Mouse (Mus musculus): ENCODE measurements around the gene Ap2s1. TPM values are rescaled to one million over a fixed set of nuclear protein-coding genes. Genes with fewer than 3 reads are reported as not detected.
"Not testable (repeated sequence)": the region's sequence is repeated elsewhere in the genome, so short reads cannot be mapped to it uniquely, and the experiment has no call there.

Gene Ap2s1
- 309 and 356 TPM in 2 replicates for polyA plus RNA-seq (2012; rRNA removed)

DNA sequence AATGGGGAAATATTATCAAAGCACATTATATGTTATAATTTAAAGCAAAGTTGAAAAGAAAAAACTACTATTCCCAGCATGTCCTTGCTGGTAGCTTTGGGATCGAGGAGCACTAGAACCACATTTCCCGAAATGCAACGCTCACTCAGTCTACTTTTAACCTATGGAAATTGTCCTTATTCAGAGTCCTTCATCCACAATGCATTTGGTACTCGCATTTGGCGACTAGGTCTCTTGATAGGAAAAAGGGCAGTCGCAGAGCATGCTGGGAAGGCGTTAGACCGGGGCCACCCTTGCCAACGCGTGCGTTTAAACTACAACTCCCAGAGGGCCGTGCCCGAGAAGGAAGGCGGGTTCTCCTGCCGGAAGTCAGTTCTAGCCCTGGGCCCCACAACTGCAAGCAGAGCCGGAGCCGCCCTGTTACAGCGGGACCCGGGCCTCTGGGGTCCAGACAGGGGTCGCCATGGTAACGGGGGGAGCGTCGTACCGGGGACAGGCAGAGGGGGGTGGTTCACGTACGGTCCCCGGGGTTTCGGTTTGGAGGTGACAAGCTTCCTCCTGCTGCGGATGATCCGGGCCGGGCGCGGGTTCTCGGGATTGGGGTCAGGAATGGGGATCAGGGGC lies at the start of gene Ap2s1:
Gene Ap2s1, plus strand, starts transcription at position 338 of the 624 bp plus-strand sequence.
- peak; percentile 97 for DNase-seq (ENCODE audit: low read depth)

DNA sequence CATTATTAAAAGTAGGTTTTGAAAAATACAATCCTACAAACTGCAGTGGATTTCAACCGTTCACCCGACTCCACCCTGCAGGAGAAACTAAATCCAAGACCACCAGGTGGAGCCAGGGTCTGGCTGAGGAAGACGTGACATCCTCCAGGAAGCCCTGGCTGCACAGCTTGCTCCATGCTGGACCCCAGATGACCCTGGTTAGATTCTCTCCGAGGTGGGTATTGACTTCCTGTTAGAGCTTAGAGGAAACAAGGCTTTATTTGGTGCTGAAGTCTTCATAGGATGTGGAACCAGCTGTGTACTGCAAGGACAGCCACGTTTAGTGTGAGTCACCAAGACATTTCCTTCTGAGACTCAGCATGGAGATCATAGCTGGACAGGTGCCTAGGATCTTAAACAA lies 49.0 kb upstream of the Ap2s1 start:
- no peak for DNase-seq (ENCODE audit: low read depth)

DNA sequence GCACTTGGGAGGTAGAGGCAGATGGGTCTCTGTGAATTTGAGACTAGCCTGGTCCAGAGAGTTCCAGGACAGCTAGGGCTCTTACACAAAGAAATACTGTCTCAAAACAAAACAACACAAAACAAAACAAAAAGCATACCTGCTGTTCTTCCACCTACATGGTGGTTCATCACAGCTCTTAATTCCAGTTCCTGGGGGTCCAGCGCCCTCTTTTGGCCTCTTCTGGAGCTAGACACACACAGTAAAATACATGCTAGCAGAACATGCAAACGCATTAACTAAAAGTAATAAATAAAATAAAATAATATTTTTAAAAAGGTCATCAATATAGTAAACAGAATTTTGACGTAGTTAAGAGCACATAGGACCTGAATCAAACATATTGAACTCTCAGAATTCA lies 43.2 kb upstream of the Ap2s1 start:
- no peak for DNase-seq (ENCODE audit: low read depth)

DNA sequence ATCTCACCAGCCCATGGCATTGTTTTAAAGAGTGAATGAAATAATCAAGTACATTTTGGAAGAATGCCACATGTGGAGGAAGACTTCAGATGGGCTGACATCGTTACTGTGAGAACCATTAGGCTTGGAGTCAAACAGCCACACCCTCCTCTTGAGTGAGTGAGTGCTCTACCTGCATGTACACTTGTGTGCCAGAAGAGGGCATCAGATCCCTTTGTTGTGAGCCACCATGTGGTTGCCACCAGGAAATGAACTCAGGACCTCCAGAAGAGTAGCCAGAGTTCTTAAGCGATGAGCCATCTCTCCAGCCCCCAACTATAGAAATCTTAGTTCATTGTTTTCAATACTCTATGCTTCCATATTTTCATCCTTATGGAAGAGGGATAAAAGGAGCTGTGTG lies 39.2 kb upstream of the Ap2s1 start:
- DNase-seq (ENCODE audit: low read depth) = no peak

DNA sequence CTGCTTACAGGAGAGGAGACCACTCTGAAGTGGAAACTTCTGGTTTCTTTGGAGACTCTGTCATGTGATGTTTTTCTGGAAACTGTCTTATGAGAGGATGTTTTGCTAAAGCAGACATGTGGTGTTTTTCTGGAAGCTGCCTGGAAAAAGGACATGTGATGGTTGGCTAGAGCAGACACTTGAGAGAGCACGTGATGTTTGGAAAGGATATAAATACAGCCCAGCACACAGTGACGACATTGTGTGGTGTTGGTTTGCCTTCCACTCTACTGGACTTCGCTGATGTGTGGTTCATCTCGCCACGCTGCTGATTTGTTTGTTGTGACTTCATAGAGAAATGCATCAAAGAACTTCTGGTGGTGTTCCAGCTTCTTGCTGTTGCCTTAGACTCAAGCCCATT lies 37.6 kb upstream of the Ap2s1 start:
- DNase-seq (ENCODE audit: low read depth) = no peak

DNA sequence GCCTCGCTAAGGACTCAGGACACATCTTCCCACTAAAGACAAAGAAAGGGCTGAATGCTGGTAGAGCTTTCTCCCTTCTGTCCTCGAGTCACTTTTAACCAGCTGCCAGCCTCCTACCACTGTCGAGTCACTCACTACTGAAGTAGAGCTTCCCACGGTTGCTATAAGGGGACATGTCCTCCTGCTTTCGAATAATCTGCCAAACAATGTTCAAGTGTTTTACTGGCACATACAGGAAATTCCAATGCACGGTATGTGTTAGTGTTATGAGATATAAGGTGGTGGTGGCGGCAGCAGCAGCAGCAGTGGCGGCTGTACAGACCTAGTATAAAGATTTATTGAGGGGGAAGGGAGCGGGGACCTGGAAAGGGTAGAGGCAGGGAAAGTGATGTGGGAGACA lies 31.8 kb upstream of the Ap2s1 start:
- DNase-seq (ENCODE audit: low read depth) = no peak

DNA sequence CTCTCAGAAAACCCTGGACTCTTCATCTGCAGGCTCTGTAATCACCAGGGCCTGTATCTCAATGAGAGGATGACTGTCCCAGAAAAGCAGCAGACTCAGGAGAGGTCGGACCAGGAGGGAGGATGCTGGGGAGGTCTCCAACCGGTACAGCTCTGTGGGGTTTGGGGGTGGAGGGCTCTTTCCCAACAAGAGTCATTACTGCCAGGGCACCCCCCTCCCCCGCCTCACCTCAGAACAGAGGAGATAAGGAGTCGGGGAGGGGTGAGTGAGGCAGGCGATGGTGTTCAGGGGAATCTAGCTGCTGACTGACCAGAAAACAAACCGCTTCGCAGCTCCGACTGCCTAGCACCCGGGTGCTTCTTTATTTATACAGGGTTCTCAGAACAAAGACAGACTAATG lies 30.0 kb upstream of the Ap2s1 start:
- DNase-seq (ENCODE audit: low read depth) = no peak

DNA sequence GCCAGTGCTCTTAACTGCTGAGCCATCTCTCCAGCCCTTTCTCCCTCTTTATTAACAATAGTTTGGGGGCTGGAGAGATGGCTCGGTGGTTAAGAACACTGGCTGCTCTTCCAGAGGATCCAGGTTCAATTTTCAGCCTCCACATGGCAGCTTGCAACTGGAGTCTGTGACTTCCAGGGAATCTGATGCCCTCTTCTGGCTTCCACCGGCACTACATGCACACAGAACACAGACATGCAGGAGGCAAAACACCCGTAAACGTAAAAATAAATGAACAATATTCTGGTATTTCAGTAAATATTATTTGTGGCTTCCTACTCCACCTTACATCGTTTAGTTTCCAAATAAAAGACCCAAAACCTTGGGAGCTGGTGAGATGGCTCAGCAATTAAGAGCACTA lies 27.6 kb upstream of the Ap2s1 start:
- no peak for DNase-seq (ENCODE audit: low read depth)

DNA sequence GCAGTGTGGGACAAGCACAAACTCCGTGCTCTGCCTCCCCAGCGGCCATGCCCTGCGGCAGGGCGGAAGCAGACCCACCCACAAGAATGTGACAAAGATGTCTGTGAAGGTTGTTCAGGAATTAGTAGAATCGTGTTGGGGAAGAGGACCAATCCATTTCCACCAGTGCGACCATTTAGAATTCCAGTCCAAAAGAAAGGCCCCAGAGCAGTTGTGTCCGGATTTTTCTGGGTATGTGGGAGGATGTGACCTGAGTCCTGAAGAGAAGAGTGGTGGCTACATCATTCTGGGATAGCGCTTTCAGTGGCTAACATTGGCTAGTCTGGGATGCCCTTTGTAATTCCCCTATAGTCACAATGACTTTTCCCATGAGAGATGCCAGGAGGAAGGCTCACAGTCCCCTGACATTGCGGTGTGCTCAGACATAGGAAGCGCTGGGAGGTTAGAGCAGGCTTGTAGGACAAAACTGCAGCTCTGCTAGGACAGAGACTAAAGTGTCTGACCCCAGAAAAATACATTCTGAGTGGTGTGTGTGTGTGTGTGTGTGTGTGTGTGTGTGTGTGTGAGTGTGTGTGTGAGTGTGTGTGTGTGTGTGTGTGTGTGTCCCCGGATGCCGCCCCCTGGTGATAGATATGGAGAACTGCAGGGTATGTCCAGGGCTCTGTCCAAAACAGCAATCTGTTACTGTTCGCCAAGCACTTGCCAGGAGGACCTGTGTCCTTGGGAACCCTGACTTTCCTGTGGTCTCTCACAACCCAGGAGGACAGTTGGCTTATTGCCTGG lies 25.4 kb upstream of the Ap2s1 start:
- DNase-seq (ENCODE audit: low read depth) = no peak

DNA sequence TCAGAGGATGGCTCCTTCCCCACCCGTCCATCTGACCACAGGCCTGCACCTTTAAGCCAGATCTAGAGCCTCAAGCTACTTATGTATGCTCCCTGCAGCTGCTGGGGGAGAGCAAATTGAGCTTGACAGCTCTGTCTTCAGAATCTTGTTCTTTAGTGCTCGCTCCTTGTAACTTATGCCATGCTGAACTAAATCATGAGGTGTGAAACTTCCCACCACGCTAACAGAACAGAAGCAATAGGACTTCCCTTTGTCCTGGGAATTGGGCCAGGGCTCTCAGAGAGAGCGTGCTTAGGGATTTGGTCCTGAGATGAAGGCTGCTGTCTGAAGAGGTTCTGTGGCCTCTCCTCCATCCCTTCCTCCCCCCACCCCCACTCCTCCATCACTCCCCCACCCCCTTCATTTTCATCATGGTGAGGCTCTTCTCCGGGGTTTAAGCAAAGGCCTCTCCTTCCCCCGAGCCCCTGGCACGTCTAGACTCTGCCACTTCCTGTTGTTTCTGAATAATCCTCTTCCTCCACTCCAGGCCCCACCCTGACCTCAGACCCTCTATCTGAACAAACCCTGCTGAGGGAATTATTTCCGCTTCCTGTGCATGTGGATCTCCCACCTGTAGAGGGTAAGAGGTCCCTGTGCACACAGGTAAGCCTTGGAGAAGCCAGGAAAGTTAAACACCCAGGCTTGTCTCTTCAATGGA lies 21.6 kb upstream of the Ap2s1 start:
- not testable (repeated sequence) for DNase-seq (ENCODE audit: low read depth)

DNA sequence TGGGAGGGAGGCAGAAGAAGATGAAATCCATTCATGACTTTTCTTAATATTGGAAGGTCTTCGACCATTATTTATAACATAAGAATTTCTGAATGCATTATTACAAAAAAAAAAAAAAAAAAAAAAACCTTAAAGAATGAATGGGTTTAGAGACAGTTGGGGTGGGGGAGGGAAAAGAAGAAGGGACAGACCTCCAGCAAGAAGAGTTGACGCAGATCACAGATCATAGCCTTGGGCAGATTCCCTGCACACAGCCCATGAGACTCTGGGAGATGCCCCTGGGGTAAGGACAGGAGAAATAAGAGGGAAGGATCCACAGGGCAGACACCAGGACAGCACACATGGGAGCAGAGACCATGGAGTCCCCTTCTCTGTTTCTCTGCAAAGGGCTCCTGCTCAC lies 16.6 kb upstream of the Ap2s1 start, which contains the start of gene Ceacam9:
Gene Ceacam9, plus strand, starts transcription at position 301 of the 400 bp plus-strand sequence.
- no peak for DNase-seq (ENCODE audit: low read depth)

DNA sequence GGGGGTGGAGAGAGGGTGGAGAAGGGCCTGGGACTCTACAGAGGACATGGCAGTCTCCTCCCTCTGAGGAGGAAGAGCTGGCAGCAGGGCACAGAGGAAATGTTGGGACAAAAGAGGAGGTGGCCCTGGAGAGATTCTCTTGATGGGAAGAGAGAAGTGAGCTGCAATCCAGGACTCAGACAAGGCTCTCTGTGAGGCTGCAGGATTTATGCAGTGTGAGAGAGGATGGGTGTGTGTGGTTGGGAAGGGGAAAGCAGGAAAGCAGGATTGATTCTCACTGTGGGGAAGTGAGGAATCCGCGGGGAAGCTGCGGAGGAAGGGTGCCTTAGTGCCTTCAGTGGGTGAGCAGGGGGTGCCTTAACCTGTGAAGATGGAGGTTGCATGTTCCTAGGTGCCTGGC lies 15.7 kb upstream of the Ap2s1 start:
- DNase-seq (ENCODE audit: low read depth) = not testable (repeated sequence)

DNA sequence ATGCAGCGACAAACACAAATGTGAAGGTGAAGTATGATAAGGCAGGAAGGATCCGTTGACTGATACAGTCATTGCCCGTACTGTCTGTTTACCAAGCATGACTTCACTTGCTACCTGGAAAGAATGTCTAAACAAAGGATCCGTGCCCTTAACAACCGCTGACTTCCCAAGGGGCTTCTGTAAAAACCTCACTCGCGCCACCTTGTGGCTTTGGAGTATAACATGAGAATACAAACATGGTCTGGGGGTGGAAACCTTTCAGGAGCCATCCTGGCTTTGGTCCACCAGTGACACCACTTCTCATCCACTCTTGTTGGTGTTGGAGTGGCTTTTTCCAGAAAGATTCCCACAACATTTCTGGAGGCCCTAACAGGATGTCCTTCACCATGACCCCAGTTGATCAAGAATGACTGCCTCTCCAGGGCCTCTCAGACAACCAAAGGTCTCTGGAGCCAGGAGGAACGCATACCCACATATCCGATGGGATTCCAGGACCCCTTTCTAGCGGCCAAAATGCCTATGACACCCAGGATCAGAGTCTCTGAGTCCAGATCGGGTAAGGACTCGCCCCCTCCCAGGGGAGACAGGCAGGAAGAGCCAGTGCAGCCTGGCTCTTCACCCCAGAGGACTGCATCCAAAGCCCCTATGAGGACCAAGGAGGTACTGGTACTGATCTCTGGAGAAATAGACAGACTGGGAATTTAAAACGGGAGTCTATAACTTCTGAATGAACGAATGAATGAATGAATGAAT lies 9.4 kb upstream of the Ap2s1 start:
- no peak for DNase-seq (ENCODE audit: low read depth)

DNA sequence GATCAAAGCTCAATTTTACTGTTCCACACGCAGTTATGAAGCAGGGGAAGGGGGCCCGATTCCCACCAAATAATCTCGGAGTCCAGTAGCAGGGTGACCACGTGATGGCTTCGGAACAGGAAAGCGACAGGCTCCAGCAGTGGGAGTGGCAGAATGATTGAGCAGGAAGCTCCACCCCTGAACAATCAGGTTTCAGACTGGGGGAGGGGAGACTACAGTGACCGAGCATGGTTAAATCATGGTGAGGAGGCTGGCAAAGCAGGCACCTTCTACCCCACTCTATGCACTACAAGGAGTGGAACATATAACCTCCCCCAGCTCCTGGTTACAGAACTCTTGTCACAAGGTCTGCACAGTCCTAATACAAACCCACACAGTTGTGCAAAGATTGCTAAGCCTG lies 8.6 kb upstream of the Ap2s1 start:
- DNase-seq (ENCODE audit: low read depth) = not testable (repeated sequence)

DNA sequence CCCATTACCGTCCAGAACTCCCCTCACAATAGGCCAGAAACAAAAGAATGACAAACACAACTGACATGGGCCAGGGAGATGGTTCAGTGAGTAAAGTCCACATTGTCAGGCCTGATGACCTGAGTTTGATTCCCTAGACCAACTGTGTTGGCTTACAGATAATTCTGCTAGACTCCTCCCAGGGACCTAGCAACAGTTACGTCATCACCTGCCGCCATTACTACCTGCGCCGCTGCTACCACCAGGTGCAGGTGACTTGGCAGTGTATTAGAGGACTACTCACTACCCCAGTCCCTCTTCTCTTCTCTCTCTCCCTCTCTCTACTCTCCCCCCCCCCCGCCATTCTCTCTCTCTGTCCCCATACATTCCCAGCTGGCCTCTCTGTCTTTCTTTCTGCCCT lies 7.4 kb upstream of the Ap2s1 start:
- no peak for DNase-seq (ENCODE audit: low read depth)

DNA sequence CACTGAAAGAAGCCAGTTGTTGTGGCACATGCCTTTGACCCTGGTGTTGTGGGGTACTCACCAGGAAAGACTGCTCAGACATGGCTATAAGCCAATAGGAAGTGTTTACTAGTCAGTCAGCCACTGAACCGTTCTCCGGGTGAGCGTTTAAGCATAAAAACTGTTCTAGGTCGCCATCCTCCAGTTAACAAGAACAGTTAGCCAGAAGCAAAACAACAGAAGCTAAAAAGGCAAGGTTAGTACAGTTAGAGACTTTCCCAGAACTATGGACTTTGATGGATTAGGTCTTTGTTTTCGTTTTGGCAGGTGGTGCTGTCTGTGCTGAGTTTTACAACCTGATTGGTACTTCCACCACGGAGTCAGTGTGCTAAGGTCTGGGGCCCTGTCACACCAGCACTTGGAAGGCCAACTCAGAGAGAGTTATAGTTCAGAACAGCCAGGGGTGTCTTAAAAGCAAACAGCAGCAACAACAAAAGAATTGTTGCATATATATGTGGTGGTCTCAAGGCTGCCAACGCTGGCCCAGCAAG lies 6.3 kb upstream of the Ap2s1 start:
- DNase-seq (ENCODE audit: low read depth) = no peak

DNA sequence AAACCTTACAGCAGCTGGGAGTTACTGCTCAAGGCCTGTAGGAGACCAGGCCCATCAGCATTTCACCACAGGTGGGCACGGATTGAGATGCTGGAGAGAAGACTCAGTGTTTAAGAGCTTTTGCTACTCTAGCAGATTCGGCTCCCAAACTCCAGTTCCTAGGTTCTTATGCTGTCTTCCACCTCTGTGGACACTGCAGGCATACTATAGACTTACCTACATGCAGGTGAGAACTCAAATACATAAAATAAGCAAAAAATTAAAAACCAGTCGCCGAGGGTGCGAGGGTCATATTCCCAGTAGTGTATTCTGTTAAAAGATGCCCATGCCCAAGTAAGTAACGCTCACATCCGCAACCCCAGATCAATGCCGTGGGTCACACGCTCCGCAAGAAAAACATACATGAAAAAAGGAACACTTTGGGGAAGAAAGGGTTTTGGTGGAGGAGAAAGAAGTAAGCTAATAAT lies 571 bp upstream of the Ap2s1 start:
- DNase-seq (ENCODE audit: low read depth) = no peak

DNA sequence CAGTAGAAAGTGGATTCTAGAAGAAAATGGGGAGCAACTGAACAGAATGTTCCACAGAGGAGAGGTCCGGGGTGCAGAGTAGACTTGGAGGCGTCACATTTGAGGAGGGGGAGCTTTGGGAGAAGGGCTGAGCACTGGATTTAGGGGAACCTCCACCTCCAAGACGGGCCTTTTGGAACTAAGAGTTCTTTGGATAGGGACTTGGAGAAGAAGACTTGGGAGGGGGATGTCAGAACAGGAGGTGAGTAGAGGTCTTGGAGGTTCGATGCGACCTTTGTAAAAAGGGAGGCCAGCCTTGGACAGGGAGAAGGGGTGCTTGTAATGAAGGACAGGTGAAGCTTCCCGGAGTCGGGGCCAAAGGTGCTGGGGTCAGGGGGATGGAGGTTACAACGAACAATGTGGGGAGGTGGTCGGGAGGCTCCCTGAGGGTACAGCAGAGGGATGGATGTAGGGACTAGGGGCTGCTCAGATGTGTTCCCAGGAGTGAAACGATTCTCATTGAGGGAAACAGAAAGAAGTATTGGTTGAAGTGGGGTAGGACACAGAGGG lies 920 bp downstream of the Ap2s1 start:
- DNase-seq (ENCODE audit: low read depth) = no peak

DNA sequence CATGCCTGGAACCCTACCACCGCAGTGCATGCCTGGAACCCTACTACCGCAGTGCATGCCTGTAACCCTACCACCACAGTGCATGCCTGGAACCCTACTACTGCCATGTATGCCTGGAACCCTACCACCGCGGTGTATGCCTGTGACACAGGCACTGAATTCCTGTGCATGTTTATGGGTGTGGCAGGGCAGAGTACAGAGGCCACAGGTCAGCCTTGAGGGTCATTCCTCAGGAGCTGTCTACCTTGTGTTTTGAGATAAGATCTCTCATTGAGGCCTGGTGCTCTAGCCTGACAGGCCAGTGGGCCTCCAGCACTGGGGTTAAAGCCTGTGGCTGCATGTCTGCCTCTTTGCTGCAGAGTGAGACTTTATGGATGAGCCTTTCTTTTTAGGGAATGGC lies 7.2 kb downstream of the Ap2s1 start:
- DNase-seq (ENCODE audit: low read depth) = no peak

DNA sequence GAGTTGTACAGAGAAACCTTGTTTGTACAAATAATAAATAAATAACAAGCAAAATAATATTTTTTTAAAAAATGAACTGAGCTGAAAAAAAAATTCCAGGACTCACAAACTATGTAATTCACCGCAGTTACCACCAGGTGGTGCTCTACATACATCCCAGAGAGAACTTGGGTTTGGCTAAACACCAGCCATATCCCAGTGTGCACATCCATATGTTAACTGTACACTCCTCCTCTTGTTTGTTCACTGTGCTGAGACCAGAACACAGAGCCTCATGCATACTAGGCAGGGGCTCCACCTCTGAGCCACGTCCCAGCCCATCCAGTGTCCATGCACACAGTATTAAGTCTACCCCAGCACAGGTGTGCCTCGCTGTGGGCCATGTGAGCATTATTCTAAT lies 7.9 kb downstream of the Ap2s1 start:
- DNase-seq (ENCODE audit: low read depth) = no peak

DNA sequence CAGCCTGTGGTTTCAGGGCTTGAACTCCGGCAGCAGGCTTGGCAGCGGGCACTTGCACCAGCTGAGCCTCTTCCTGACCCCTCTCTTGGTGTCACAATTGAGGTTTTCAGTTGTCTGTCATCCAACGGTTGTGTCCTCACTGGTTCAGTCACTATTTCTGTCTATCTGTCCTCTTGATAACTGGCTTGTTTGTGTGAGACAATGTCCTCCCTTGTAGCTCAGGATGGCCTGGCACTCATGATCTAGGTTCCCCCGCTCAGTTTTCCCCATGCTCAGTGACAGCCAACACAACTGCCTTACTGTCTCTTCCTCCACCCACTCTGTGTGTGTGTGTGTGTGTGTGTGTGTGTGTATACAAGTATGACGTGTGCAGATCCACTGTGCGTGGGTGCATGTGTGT lies 9.4 kb downstream of the Ap2s1 start:
- no peak for DNase-seq (ENCODE audit: low read depth)

DNA sequence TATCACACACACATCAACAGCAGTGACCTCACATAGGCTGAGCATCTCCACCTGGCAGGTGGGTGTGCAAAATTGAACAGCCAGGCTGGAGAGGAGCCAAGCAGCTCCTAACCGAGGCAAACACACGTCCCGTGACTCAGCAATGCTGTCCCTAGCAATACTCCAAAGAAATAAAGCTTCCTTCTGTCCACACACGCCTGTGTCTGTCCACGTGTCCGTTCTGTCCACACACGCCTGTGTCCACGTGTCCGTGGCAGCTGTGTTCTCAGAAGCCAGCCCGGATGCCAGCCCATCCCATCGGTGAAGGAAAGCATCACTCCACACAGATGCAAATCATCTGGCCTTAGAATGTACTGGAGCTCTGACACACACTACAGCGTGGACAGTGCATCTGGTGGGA lies 13.8 kb downstream of the Ap2s1 start:
- DNase-seq (ENCODE audit: low read depth) = no peak
